Mouse (Mus musculus) heart, embryonic 11.5 days (tissue): ENCODE measurements around the gene Atg2a. TPM values are rescaled to one million over a fixed set of nuclear protein-coding genes. Genes with fewer than 3 reads are reported as not detected.

Experiments
- ATAC-seq: fragments of 200-750 bp; cut with Nextera tagmentation; replicated peaks from 2 replicates; pipeline ENCODE4 v1.8.0; 2017; ENCODE audit warnings: moderate library complexity; ENCODE audit not compliant: insufficient number of reproducible peaks, low FRiP score, low TSS enrichment
- H3K27ac ChIP-seq: fragments of 300-500 bp; sonication (generic); 2 replicates; pipeline ENCODE4 v1.5.1; 2014; ENCODE audit warnings: mild to moderate bottlenecking, low read depth, low read length
- H3K27me3 ChIP-seq: fragments of 300-500 bp; sonication (generic); 2 replicates; pipeline ENCODE4 v1.6.1; 2014; ENCODE audit warnings: mild to moderate bottlenecking, low read length, mixed read lengths; ENCODE audit not compliant: control insufficient read depth, insufficient read depth
- H3K36me3 ChIP-seq: fragments of 300-500 bp; sonication (generic); 2 replicates; pipeline ENCODE4 v1.6.1; 2014; ENCODE audit warnings: mild to moderate bottlenecking, low read length, moderate library complexity, mixed read lengths; ENCODE audit not compliant: control insufficient read depth, insufficient read depth
- H3K4me1 ChIP-seq: fragments of 300-500 bp; sonication (generic); 2 replicates; pipeline ENCODE4 v1.6.1; 2014; ENCODE audit warnings: low read length; ENCODE audit not compliant: control insufficient read depth, insufficient read depth
- H3K4me2 ChIP-seq: fragments of 300-500 bp; sonication (generic); 2 replicates; pipeline ENCODE4 v1.6.1; 2014; ENCODE audit warnings: mild to moderate bottlenecking, moderate library complexity
- H3K4me3 ChIP-seq: fragments of 300-500 bp; sonication (generic); 2 replicates; pipeline ENCODE4 v1.5.1; 2014; ENCODE audit warnings: low read depth, low read length
- H3K9ac ChIP-seq: fragments of 300-500 bp; sonication (generic); 2 replicates; pipeline ENCODE4 v1.6.1; 2014; ENCODE audit warnings: mild to moderate bottlenecking, low read depth, low read length, moderate library complexity
- H3K9me3 ChIP-seq: fragments of 300-500 bp; sonication (generic); replicated peaks from 2 replicates; pipeline ENCODE4 v1.6.1; 2016; ENCODE audit warnings: low read length; ENCODE audit not compliant: control insufficient read depth
- WGBS: fragments of 180-500 bp; shearing (Covaris S2); extraction: QIAGEN DNeasy Blood & Tissue Kit; methylation state at CpG from one replicate; pipeline ENCODE4 v1.1.7; 2014; ENCODE audit not compliant: insufficient replicate concordance; 5-methylcytosine and 5-hydroxymethylcytosine counted together
- polyA plus RNA-seq: library from polyadenylated mRNA; unstranded; fragments of >200 nt; fragmentation: Nextera tagmentation; extraction: Ambion mirVana; gene quantifications from 2 replicates; pipeline ENCODE4 v1.2.1, GENCODE M21; 2014

The Atg2a gene
- polyA plus RNA-seq, 1 experiment from 2014 or later, result 6.1 TPM

- 0 out of 2 replicates have a peak overlapping the region, but pooled peaks have one; percentile 12 for H3K9ac ChIP-seq
- WGBS, result 38% methylated on average over 1 of the region's 1 CpGs
- H3K4me3 ChIP-seq, result no peak overlapping the region
- H3K27me3 ChIP-seq, result no peaks in the 10 kb centered on the region
- 0 out of 2 replicates have a peak overlapping the region, but pooled peaks have one; percentile 2 for H3K27ac ChIP-seq
- ATAC-seq, result no peak
- peak overlapping the region; percentile 4; the same call in 1 of the 2 replicates for H3K4me2 ChIP-seq
- peaks cover 4% of the 10 kb centered on the region for H3K36me3 ChIP-seq
- peaks cover 9% of the 10 kb centered on the region for H3K4me1 ChIP-seq
- no peaks in the 10 kb centered on the region for H3K9me3 ChIP-seq
Measured at GRCm38 (mm10) chr19:6240136-6240535, 1.3 kb upstream of the Atg2a start.

- H3K27me3 ChIP-seq, result no peaks in the 10 kb centered on the region
- H3K9ac ChIP-seq, result no peak overlapping the region
- H3K9me3 ChIP-seq, result no peaks in the 10 kb centered on the region
- H3K27ac ChIP-seq, result peak overlapping the region; percentile 2; the same call in 1 of the 2 replicates
- peak overlapping the region; percentile 4; the same call in 1 of the 2 replicates for H3K4me2 ChIP-seq
- no peak for ATAC-seq
- no peak overlapping the region for H3K4me3 ChIP-seq
- H3K36me3 ChIP-seq, result peaks cover 4% of the 10 kb centered on the region
- H3K4me1 ChIP-seq, result peaks cover 8% of the 10 kb centered on the region
- 25% methylated on average over 5 of the region's 5 CpGs for WGBS
Measured at GRCm38 (mm10) chr19:6240725-6241124, 743 bp upstream of the Atg2a start.

GRCm38 (mm10) chr19:6242281-6242680, 813 bp downstream of the Atg2a start:
- Histone ChIP-seq H3K9ac (peak overlapping the region; percentile 85), H3K4me1 (peaks cover 4% of the 10 kb centered on the region), H3K4me3 (peak overlapping the region; percentile 64), H3K27ac (no peak overlapping the region), H3K36me3 (peaks cover 13% of the 10 kb centered on the region), H3K4me2 (peak overlapping the region; percentile 72), H3K27me3 (no peaks in the 10 kb centered on the region), H3K9me3 (no peaks in the 10 kb centered on the region)
- ATAC-seq, result no peak
- WGBS, result 0% methylated on average over 4 of the region's 4 CpGs

- WGBS, result 77% methylated on average over 5 of the region's 5 CpGs
- Histone ChIP-seq H3K9me3 (no peaks in the 10 kb centered on the region), H3K27ac (no peak overlapping the region), H3K27me3 (no peaks in the 10 kb centered on the region), H3K4me1 (peaks cover 4% of the 10 kb centered on the region), H3K4me2 (no peak overlapping the region), H3K9ac (no peak overlapping the region), H3K4me3 (no peak overlapping the region), H3K36me3 (peaks cover 17% of the 10 kb centered on the region)
- no peak for ATAC-seq
Measured at GRCm38 (mm10) chr19:6243226-6243625, 1.8 kb downstream of the Atg2a start.

GRCm38 (mm10) chr19:6245806-6246205, 4.3 kb downstream of the Atg2a start:
- WGBS, result 80% methylated on average over 1 of the region's 1 CpGs
- no peak overlapping the region for H3K4me3 ChIP-seq
- H3K27me3 ChIP-seq, result no peaks in the 10 kb centered on the region
- peaks cover 17% of the 10 kb centered on the region for H3K36me3 ChIP-seq
- H3K4me1 ChIP-seq, result peaks cover 4% of the 10 kb centered on the region
- no peaks in the 10 kb centered on the region for H3K9me3 ChIP-seq
- no peak overlapping the region for H3K27ac ChIP-seq
- no peak for ATAC-seq
- no peak overlapping the region for H3K4me2 ChIP-seq
- no peak overlapping the region for H3K9ac ChIP-seq

GRCm38 (mm10) chr19:6247526-6248300, 6.2 kb downstream of the Atg2a start:
- no peaks in the 10 kb centered on the region for H3K9me3 ChIP-seq
- H3K4me2 ChIP-seq, result no peak overlapping the region
- H3K4me3 ChIP-seq, result no peak overlapping the region
- H3K27me3 ChIP-seq, result no peaks in the 10 kb centered on the region
- 88% methylated on average over 29 of the region's 29 CpGs for WGBS
- no peak for ATAC-seq
- H3K4me1 ChIP-seq, result peaks cover 1% of the 10 kb centered on the region
- peaks cover 26% of the 10 kb centered on the region for H3K36me3 ChIP-seq
- no peak overlapping the region for H3K27ac ChIP-seq
- H3K9ac ChIP-seq, result no peak overlapping the region

GRCm38 (mm10) chr19:6253021-6253420, 11.6 kb downstream of the Atg2a start:
- H3K36me3 ChIP-seq, result peaks cover 36% of the 10 kb centered on the region
- H3K27ac ChIP-seq, result no peak overlapping the region
- ATAC-seq, result no peak
- WGBS, result 93% methylated on average over 4 of the region's 4 CpGs
- H3K9me3 ChIP-seq, result no peaks in the 10 kb centered on the region
- H3K4me1 ChIP-seq, result no peaks in the 10 kb centered on the region
- H3K4me2 ChIP-seq, result no peak overlapping the region
- H3K9ac ChIP-seq, result no peak overlapping the region
- no peak overlapping the region for H3K4me3 ChIP-seq
- no peaks in the 10 kb centered on the region for H3K27me3 ChIP-seq

GRCm38 (mm10) chr19:6260428-6260827, 19.0 kb downstream of the Atg2a start:
- H3K36me3 ChIP-seq, result peaks cover 45% of the 10 kb centered on the region
- no peak overlapping the region for H3K4me3 ChIP-seq
- H3K4me2 ChIP-seq, result no peak overlapping the region
- 81% methylated on average over 2 of the region's 2 CpGs for WGBS
- no peaks in the 10 kb centered on the region for H3K9me3 ChIP-seq
- H3K27ac ChIP-seq, result no peak overlapping the region
- H3K9ac ChIP-seq, result no peak overlapping the region
- ATAC-seq, result no peak
- no peaks in the 10 kb centered on the region for H3K4me1 ChIP-seq
- H3K27me3 ChIP-seq, result no peaks in the 10 kb centered on the region

GRCm38 (mm10) chr19:6260946-6261345, 19.5 kb downstream of the Atg2a start:
- Histone ChIP-seq H3K9me3 (no peaks in the 10 kb centered on the region), H3K27ac (no peak overlapping the region), H3K4me2 (no peak overlapping the region), H3K36me3 (peaks cover 42% of the 10 kb centered on the region), H3K9ac (no peak overlapping the region), H3K4me3 (no peak overlapping the region), H3K27me3 (no peaks in the 10 kb centered on the region), H3K4me1 (no peaks in the 10 kb centered on the region)
- ATAC-seq, result no peak
- 78% methylated on average over 4 of the region's 4 CpGs for WGBS
